Mouse (Mus musculus) cerebellum, postnatal 10 days (tissue): ENCODE measurements at regions not wholly inside any gene's neighbourhood (a gene's known extent, or its start where the extent isn't known, plus 50 kb on each side); places are given as distances from the start of the nearest gene placed in this dataset.

Experiments
- DNase-seq, 2 experiments: peaks; one replicate each; pipeline ENCODE4 v3.0.0; 2021; ENCODE audit warnings: mixed read lengths in 2 of 2

- peak; percentile 59 to 61 for DNase-seq
Observed at GRCm38 (mm10) chr3:47866061-47866460, 1418.0 kb upstream of the Pabpc4l start.

GRCm38 (mm10) chr3:47863591-47863990 is 1415.6 kb upstream of the Pabpc4l start:
- peak; percentile 66 to 73 for DNase-seq

DNA sequence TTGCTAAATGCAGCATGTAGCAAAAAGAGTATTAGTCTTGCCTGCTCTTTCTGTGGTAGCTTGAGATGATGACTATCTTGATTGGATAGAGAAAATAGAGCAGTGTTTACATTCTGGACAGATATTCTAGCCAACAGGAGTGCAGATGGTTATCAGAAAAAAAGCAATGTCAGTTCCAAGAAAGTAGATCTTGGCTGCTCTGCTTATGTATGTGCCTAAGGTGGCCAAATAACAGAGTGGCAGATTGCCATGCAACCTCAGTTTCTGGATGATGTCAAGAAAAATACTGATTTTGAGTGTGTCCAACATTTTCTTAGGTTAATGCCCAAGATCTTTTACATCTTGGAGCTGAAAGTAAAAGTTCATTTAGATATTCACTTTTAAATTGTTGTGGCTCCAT is 1397.6 kb upstream of the Pabpc4l start:
- DNase-seq, result peak; percentile 50 to 64

- no peak for DNase-seq
Observed at GRCm38 (mm10) chr3:47836541-47837240, 1388.7 kb upstream of the Pabpc4l start.

DNA sequence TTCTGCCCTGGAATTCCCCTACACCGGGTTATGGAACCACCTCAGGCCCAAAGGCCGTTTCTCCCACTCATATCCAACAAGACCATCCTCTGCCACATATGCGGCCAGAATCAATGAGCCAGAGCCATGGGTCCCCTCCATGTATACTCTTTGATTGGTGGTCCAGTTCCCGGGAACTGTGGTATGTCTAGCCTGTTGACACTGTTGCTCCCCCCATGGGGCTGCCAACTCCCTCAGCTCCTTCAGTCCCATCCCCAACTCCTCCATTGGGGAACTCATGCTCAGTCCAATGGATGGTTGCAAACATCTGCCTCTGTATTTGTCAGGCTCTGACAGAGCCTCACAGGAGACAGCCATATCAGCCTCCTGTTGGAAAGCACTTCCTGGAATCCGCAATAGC is 1370.3 kb upstream of the Pabpc4l start:
- no peak for DNase-seq

DNA sequence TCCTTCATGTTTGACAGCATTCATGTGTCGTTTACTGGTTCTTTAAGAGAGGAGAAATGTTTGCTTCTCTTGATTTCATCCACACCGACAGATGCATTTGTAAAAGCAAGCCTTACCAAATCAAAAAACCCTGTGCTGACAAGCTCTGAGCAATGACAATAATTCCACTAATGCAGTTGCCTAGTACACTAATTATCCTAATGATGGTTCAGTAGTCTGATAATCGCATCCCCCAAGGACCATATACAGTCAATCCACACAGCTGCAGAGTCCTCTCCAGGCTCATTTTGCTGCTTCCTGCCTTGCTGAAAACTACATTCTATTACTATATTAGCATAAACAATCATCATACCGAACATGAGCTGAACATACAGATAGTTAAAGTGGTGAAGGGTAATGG is 1369.5 kb upstream of the Pabpc4l start:
- DNase-seq, result no peak
